Mouse (Mus musculus) lung, embryonic 16.5 days (tissue): ENCODE measurements around the gene Bri3. TPM values are rescaled to one million over a fixed set of nuclear protein-coding genes. Genes with fewer than 3 reads are reported as not detected.
A peak's percentile ranks its signal among the peaks of the same experiment; 100 is the strongest.

Source experiments
- ATAC-seq: fragments of 200-750 bp; cut with Nextera tagmentation; 2 replicates; pipeline ENCODE4 v1.8.0; 2017; ENCODE audit warnings: low read depth, mild to moderate bottlenecking, moderate library complexity
- H3K27ac ChIP-seq: fragments of 300-500 bp; sonication (generic); 2 replicates; pipeline ENCODE4 v1.5.1; 2014; ENCODE audit warnings: mild to moderate bottlenecking, control low read depth, low read length
- H3K27me3 ChIP-seq: fragments of 300-500 bp; sonication (generic); 2 replicates; pipeline ENCODE4 v1.6.1; 2014; ENCODE audit warnings: low read depth, low read length, mixed read lengths; ENCODE audit not compliant: control insufficient read depth, insufficient read depth
- H3K36me3 ChIP-seq: fragments of 300-500 bp; sonication (generic); 2 replicates; pipeline ENCODE4 v1.6.1; 2014; ENCODE audit warnings: low read length; ENCODE audit not compliant: control insufficient read depth, insufficient read depth
- H3K4me1 ChIP-seq: fragments of 300-500 bp; sonication (generic); replicated peaks from 2 replicates; pipeline ENCODE4 v1.6.1; 2014; ENCODE audit warnings: low read length, mixed read lengths; ENCODE audit not compliant: control insufficient read depth, insufficient read depth
- H3K4me2 ChIP-seq: fragments of 300-500 bp; sonication (generic); 2 replicates; pipeline ENCODE4 v1.6.1; 2014; ENCODE audit warnings: low read depth, low read length, control low read depth
- H3K4me3 ChIP-seq: fragments of 300-500 bp; sonication (generic); 2 replicates; pipeline ENCODE4 v1.5.1; 2014; ENCODE audit warnings: mild to moderate bottlenecking, low read length, control low read depth
- H3K9ac ChIP-seq: fragments of 300-500 bp; sonication (generic); 2 replicates; pipeline ENCODE4 v1.6.1; 2014; ENCODE audit warnings: low read length, control low read depth
- H3K9me3 ChIP-seq: fragments of 300-500 bp; sonication (generic); 2 replicates; pipeline ENCODE4 v1.6.1; 2016; ENCODE audit warnings: low read length; ENCODE audit not compliant: control insufficient read depth
- WGBS: fragments of 180-500 bp; shearing (Covaris S2); extraction: QIAGEN DNeasy Blood & Tissue Kit; methylation state at CpG from one replicate; pipeline ENCODE4 v1.1.7; 2014; 5-methylcytosine and 5-hydroxymethylcytosine counted together
- polyA plus RNA-seq: library from polyadenylated mRNA; unstranded; fragments of >200 nt; fragmentation: Nextera tagmentation; extraction: Ambion mirVana; gene quantifications from 2 replicates; pipeline ENCODE4 v1.2.1, GENCODE M21; 2015

Bri3 gene
- polyA plus RNA-seq, 1 experiment from 2014 or later, result 114 TPM

DNA sequence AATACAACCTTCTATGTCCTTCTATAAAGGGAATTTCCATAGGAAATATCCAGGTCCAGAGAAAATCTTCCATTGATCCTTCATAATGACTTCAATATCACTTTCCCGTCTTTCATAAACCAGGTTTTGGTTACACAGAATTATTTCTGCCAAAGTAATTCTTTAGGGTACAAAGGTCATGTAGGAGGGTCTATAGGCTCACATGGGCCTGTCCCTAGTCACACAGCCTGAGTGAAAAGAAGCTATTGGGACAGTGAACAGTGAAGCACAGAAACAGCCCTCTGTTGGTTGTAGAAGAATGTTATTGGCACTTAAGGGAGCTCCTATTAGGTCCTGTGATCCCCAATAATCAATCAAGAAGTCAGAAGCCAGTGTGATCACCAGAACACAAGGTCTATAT lies 96.8 kb downstream of the Bri3 start:
- no peaks in the 10 kb centered on the region for H3K4me1 ChIP-seq
- H3K27ac ChIP-seq, result no peak overlapping the region
- no peaks in the 10 kb centered on the region for H3K36me3 ChIP-seq
- H3K27me3 ChIP-seq, result no peaks in the 10 kb centered on the region
- no peak overlapping the region for H3K4me2 ChIP-seq
- no peak overlapping the region for H3K4me3 ChIP-seq
- WGBS, result 78% methylated on average over 1 of the region's 1 CpGs
- H3K9me3 ChIP-seq, result no peaks in the 10 kb centered on the region
- no peak for ATAC-seq
- H3K9ac ChIP-seq, result no peak overlapping the region

DNA sequence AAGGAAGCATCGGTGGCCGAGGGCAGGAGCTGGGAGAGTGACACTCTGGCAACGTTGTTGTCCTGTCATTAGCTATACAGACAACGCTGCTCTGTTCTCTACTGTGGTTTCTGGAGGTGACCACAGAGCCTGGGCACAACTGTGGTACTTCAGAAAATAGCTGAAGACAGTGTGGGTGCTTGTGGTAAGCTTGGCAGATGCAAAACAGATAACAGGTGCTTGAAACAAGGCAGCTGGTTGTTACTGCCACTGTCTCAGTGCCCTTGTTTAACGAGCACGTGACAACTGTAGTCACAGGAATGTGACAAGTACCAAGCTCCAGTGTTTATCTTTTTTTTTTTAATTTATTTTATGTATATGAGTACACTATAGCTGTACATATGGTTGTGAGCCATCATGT lies 100.4 kb downstream of the Bri3 start:
- Histone ChIP-seq H3K36me3 (no peaks in the 10 kb centered on the region), H3K4me1 (no peaks in the 10 kb centered on the region), H3K9ac (no peak overlapping the region), H3K27me3 (no peaks in the 10 kb centered on the region), H3K9me3 (no peaks in the 10 kb centered on the region), H3K4me3 (no peak overlapping the region), H3K27ac (no peak overlapping the region), H3K4me2 (no peak overlapping the region)
- ATAC-seq, result no peak
- WGBS, result 68% methylated on average over 6 of the region's 6 CpGs

DNA sequence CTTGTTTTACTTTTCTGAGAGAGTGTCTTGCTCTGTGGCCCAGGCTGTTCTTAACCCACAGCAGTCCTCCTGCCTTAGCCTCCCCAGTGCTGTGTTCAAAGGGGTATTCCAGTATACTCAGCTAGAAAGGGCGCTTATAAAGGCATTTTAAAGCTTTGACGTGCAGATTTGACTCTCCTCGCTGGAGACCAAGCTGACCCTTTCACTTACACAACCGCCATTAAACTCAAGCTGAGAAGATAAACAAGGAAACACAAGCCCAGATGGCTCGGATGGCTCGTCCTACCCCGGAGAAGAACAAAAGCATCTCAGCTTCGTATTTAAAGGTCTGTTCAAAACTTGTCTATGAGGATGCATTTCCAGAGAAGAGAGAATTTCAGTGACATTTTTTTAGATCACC lies 106.9 kb downstream of the Bri3 start:
- Histone ChIP-seq H3K27ac (no peak overlapping the region), H3K4me2 (no peak overlapping the region), H3K36me3 (no peaks in the 10 kb centered on the region), H3K27me3 (no peaks in the 10 kb centered on the region), H3K4me1 (no peaks in the 10 kb centered on the region), H3K4me3 (no peak overlapping the region), H3K9ac (no peak overlapping the region), H3K9me3 (no peaks in the 10 kb centered on the region)
- WGBS, result 29% methylated on average over 8 of the region's 8 CpGs
- no peak for ATAC-seq

DNA sequence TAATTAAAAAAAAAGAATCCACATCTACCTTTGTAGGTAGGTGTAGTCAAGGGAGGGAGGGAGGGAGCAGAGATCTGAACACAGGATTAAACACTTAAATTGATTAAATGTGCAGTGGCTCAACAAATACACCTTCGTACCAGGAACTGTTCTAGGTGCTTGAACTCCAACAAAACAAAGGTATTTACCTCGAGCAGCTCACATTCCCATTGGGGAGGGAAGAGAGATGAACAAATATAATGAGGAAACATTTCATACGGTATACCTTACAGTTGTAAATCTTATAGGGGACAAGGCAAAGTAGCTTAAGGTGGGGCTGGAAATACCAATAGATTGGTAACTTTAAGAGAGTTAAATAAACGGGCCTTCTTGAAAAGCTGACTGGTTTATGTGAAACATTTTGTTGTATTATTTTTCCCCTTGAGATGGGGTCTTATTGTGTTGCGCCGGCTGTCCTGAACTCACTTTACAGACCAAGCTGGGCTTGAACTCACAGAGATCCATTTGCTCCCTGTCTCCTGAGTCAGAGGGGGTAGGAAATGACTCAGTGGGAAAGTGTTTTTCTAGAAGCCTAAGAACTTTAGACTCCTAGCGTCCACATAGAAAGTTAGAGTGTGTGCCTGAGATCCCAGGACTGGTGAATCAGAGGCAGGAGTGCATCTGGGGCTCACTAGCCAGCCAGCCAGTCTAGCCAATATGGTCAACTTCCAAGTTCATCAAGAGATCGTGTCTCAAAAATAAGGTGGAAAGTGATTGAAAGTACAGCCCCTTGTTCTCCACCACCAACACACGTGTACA lies 108.2 kb downstream of the Bri3 start:
- Histone ChIP-seq H3K4me1 (0 out of 2 replicates have a peak, but pooled peaks cover 2% of the 10 kb centered on the region), H3K27ac (no peak overlapping the region), H3K36me3 (no peaks in the 10 kb centered on the region), H3K9ac (no peak overlapping the region), H3K27me3 (peaks cover 4% of the 10 kb centered on the region; the same call in 1 of the 2 replicates), H3K9me3 (no peaks in the 10 kb centered on the region), H3K4me2 (no peak overlapping the region), H3K4me3 (no peak overlapping the region)
- no peak for ATAC-seq
- WGBS, result 73% methylated on average over 9 of the region's 9 CpGs

DNA sequence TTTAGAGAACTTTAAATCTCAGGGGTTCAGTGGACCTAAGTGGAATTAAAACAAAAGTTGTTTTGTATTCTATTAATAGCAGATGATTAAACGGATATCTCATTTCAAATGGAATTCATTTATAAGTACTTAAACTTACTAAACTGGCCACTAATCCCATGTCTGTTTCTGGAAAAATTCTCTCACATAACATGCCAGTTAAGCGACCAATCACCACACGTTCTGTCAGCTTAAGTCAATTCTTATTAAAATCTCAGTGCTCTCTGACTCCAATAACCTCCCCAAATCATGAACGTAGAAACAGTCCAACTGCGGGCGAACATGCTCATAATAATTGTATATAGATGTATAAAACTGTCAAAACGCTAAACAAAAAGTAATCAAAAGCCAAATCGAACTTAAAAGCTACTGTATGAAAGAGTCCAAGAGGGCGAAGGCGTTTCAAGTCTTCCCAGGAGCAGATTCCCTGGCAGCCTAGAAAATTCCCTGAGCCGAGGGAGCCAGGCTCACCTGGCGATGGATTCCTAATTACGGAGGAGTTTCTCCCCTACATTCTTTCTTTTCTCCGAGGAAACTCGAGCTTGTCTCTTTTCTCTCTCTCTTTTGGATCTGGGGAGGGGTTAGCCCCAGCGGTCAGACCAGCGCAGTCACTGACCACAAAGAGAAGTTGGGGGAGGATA lies 112.7 kb downstream of the Bri3 start:
- ATAC-seq, result no peak
- Histone ChIP-seq H3K4me1 (peaks cover 2% of the 10 kb centered on the region; the same call in 1 of the 2 replicates), H3K9me3 (no peaks in the 10 kb centered on the region), H3K4me3 (peak overlapping the region; percentile 72), H3K27me3 (peaks cover 4% of the 10 kb centered on the region; the same call in 1 of the 2 replicates), H3K27ac (peak overlapping the region; percentile 91), H3K9ac (peak overlapping the region; percentile 78), H3K36me3 (no peaks in the 10 kb centered on the region), H3K4me2 (peak overlapping the region; percentile 90)
- WGBS, result 6% methylated on average over 17 of the region's 17 CpGs

DNA sequence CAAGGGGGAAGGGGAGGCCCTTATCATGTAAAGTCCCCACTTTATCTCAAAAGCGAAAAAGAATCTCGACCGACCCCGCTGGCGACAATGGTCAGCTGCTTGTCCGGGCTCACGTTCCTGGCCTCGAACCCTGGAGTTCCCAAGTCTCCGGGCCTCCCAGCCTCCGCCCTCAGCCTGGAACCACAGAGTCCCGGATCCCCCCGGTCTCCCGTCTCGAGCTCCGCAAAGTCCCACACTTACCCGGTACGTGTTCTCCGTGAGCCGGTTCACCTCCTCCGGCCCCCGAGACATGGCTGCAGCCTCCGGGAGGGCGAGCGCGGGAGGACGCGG lies 113.3 kb downstream of the Bri3 start:
- under 1% methylated on average over 27 of the region's 27 CpGs for WGBS

DNA sequence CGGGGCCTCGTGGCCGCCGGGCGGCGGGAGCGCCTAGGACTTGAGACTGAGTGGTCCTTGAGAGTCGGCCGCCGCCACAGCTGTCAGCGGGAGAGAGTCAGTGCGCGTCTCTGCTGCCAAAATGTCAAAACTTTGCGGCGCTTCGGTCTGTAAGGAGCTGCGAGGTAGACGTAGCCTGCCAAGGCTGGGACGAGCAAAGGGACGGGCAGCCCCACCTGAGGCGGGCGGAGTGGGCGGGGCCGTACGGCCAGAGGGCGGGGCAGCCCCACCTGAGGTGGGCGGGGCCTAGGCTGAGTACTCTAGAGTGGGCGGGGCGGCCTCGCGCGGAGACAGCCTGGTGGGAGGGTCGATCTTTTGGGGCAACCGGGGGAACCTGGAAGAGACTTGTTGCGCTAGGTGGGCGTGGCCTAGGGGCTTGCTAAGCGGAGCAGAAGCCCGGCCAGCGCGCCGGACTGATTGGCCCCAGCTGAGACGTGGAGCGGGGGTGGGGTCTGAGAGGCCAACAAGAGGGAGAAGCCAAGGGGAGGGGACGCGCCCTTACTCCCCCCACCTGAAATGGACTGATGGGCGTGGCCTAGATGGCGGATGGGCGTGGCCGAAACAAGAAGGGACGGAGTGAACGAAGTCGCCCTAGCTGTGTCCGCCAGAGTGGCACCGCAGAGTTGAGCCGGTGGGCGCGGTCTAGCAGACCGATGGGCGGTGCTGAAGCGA lies 113.8 kb downstream of the Bri3 start, which contains the start of gene Baiap2l1:
Baiap2l1 (minus strand) TSS at position 232 of the 711 bp plus-strand sequence.
- H3K27ac ChIP-seq, result peak within 1 kb of the TSS; percentile 91
- peaks cover 4% of the 10 kb centered on the region; the same call in 1 of the 2 replicates for H3K27me3 ChIP-seq
- H3K36me3 ChIP-seq, result no peaks in the 10 kb centered on the region
- H3K4me2 ChIP-seq, result peak within 1 kb of the TSS; percentile 90
- peak within 1 kb of the TSS; percentile 72 for H3K4me3 ChIP-seq
- under 1% methylated on average over 60 of the region's 60 CpGs for WGBS
- H3K4me1 ChIP-seq, result peaks cover 2% of the 10 kb centered on the region; the same call in 1 of the 2 replicates
- peak within 1 kb of the TSS; percentile 78 for H3K9ac ChIP-seq
- H3K9me3 ChIP-seq, result no peaks in the 10 kb centered on the region
- peak; percentile 96 for ATAC-seq

More for the DNA sequence above, 113.3 kb downstream of the Bri3 start:
- H3K9me3 ChIP-seq, result no peaks in the 10 kb centered on the region
- peak overlapping the region; percentile 91 for H3K27ac ChIP-seq
- peak overlapping the region; percentile 78 for H3K9ac ChIP-seq
- ATAC-seq, result no peak
- H3K27me3 ChIP-seq, result peaks cover 4% of the 10 kb centered on the region; the same call in 1 of the 2 replicates
- H3K36me3 ChIP-seq, result no peaks in the 10 kb centered on the region
- peaks cover 2% of the 10 kb centered on the region; the same call in 1 of the 2 replicates for H3K4me1 ChIP-seq
- peak overlapping the region; percentile 90 for H3K4me2 ChIP-seq
- H3K4me3 ChIP-seq, result peak overlapping the region; percentile 72

DNA sequence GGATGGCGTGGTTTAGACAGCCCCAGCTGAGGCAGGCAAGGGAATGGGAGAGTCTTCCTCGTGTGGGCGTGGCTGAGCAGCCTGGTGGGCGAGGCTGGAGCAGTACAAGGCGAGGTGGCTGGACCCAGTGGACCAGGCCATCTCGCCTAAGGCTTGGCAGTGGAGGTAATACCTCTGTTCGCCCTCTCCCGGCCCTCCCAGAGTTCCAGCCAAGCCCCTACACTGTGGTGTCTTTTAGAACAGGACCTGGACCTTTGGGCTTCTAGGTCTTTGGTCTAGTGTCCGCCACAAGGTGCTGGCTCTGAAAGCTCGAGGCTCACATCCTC lies 114.3 kb downstream of the Bri3 start:
- Histone ChIP-seq H3K4me2 (peak overlapping the region; percentile 90), H3K27ac (no peak overlapping the region), H3K4me1 (peaks cover 2% of the 10 kb centered on the region; the same call in 1 of the 2 replicates), H3K9me3 (no peaks in the 10 kb centered on the region), H3K27me3 (peaks cover 4% of the 10 kb centered on the region; the same call in 1 of the 2 replicates), H3K36me3 (no peaks in the 10 kb centered on the region), H3K9ac (peak overlapping the region; percentile 53), H3K4me3 (peak overlapping the region; percentile 72)
- 7% methylated on average over 10 of the region's 10 CpGs for WGBS
- no peak for ATAC-seq

DNA sequence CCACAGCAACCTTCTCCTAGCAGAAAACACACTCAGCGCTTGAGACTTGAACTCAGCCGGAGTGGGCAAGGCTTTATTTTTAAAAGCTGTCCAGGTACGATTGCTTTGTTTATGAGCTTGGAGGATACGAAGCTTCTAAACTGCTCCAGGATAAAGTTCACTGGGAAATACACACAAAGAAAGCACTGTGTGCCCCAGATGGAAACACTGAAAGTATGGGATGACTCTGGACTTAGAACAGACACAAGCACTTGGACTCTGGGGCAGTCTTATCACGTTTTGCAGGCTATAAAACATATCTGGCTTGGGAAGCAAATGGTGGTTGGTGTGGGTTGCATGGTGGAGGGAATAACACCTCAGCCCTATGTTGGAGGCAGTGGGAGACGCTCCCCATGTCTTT lies 115.6 kb downstream of the Bri3 start:
- Histone ChIP-seq H3K4me1 (peaks cover 2% of the 10 kb centered on the region; the same call in 1 of the 2 replicates), H3K27ac (no peak overlapping the region), H3K4me3 (no peak overlapping the region), H3K9ac (no peak overlapping the region), H3K4me2 (no peak overlapping the region), H3K27me3 (peaks cover 4% of the 10 kb centered on the region; the same call in 1 of the 2 replicates), H3K9me3 (no peaks in the 10 kb centered on the region), H3K36me3 (no peaks in the 10 kb centered on the region)
- WGBS, result 78% methylated on average over 6 of the region's 6 CpGs
- no peak for ATAC-seq
